Mouse (Mus musculus): ENCODE data around the gene Tex9. TPM values are rescaled to one million over a fixed set of nuclear protein-coding genes. Genes with fewer than 3 reads are reported as not detected.

The Tex9 gene
- 20.5 to 26.6 TPM (median 24.6 TPM) in 4 replicates for total RNA-seq (2023; ENCODE audit: inconsistent age)

DNA sequence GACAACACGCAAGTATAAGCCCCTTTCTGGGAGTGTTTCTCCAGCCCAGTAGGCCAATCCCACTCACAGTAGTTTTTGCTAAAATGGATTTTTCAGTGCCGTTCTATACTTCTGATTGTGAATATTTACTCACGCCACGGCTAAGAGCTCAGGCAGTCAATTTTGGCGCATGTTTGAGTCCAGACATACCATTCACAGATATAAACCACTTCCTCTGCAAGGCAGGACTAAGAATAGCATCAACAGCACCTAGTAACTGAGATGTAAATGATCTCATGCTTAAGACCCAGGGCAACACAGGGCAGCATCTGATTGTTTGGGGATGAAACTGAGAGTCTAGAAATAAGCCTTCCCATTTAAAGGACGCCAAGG lies at the start of gene Tex9:
Gene Tex9, minus strand, starts transcription at position 19 of the 372 bp plus-strand sequence.

DNA sequence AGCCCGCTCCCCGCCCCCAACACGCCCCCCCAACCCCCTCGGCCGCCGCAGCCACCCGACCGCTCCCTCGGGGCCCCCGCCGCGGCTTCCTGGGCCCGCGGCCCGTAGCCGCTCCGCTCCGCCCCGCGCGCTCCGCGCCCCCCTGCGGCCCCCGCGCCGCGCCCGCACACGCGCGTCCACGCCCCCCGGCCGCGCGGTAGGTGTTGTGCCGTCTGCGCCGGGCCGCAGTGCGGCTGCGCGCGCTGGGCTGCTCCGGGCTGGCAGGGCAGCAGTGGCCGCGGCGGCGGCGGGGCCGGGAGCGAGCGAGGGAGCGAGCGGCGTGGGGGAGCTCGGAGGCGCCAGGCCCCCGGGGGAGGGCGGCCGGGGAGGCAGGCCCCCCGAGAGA lies 40.0 kb upstream of the Tex9 start, which contains the start of gene Rfx7:
Gene Rfx7, plus strand, starts transcription at position 245 of the 385 bp plus-strand sequence.

DNA sequence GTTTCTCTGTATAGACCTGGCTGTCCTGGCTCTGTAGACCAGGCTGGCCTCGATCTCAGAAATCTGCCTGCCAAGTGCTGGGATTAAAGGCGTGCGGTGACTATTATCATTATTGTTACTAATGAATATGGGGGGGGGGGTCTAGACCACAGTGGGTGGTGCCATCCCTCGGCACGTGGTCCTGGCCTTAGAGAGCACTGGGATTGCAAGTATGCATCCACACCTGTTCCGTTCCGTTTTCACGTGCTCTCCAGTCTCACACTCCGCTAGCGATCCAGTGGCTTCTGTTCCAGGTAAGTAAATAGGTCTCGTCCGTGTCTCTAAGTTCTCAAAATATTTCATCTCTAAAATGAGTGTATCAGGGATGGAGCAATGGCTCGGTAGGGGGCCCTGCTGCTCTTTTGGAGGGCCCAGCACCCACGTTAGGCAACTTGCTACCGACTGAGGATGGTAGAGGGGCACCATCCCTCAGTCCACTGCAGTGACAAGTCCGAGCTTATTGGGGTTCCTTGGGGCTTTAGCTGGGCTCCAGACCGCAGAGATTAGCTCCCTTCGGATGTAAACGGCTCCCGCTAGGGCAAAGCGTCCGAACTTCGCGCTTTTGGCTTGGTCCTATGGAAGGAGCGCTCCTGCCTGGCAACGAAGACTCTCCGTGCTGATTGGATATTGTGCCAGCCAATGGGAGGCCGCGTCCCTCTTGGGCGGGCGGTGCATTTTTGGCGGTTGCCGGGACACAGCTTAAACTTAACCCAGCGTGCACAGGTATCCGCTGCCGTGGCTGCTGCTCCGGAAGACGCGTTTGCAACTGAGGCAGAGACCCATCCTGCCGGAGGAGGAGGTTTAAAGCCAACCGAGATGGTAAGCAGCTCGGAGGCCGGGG lies 54.0 kb downstream of the Tex9 start, which contains the start of gene Mns1:
Gene Mns1, plus strand, starts transcription at position 190 of the 880 bp plus-strand sequence.

Other genes with a start within 250 kb of the Tex9 start
- gene Zfp280d, start 217.4 kb downstream of the Tex9 start, total RNA-seq (2023; ENCODE audit: inconsistent age) = 81.1 to 94.7 TPM (median 86.5 TPM) in 4 replicates
- gene Mns1, start 54.2 kb downstream of the Tex9 start, total RNA-seq (2023; ENCODE audit: inconsistent age) = 2.0 to 3.3 TPM (median 2.6 TPM) in 4 replicates
- gene Rfx7, start 40.0 kb upstream of the Tex9 start, total RNA-seq (2023; ENCODE audit: inconsistent age) = 87.0 to 102 TPM (median 99.3 TPM) in 4 replicates
- 106 to 135 TPM (median 123 TPM) in 4 replicates for gene Nedd4, start 170.1 kb upstream of the Tex9 start, total RNA-seq (2023; ENCODE audit: inconsistent age)

Data from B cell, adult (primary cell).